Mouse (Mus musculus) megakaryocyte progenitor cell, adult 5-6 weeks (primary cell): ENCODE results near the gene Fam234b. TPM values are rescaled to one million over a fixed set of nuclear protein-coding genes. Genes with fewer than 3 reads are reported as not detected.

Experiments
- ATAC-seq: replicated peaks from 2 replicates; pipeline ENCODE4 v1.8.0; 2016; ENCODE audit warnings: mild to moderate bottlenecking, moderate TSS enrichment, inconsistent platforms; ENCODE audit not compliant: poor library complexity
- total RNA-seq, 2 experiments: library from RNA; stranded (forward) in 1 of 2; stranded (reverse) in 1 of 2; fragments of 157-497, 149-512 nt in 1 of 2; fragments of 200-1000 nt in 1 of 2; gene quantifications; 2 replicates each; pipeline versions ENCODE4 v1.2.3 to v1.2.4; 2015 to 2017

The Fam234b gene
- total RNA-seq, 2 experiments from 2014 or later = 5.4 to 6.5 TPM

DNA sequence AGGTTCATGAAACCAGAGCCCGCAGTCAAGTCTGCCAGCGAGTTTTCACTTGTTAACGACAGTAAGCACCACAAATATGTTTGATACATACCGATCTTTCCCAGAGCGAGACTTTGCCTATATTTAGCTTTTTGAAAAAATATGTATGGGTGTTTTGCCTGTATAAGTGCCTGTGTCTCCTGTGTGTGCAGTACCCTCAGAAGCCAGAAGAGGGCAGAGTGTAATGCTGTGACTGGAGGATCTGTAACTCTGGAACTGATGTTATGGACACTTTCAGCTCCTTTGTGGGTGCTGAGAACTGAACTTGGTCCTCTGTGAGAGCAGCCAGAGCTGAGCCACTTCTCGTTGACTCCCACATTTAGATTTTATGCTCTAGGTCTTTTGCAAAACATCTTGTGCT lies 66.4 kb downstream of the Fam234b start:
- ATAC-seq = no peak

DNA sequence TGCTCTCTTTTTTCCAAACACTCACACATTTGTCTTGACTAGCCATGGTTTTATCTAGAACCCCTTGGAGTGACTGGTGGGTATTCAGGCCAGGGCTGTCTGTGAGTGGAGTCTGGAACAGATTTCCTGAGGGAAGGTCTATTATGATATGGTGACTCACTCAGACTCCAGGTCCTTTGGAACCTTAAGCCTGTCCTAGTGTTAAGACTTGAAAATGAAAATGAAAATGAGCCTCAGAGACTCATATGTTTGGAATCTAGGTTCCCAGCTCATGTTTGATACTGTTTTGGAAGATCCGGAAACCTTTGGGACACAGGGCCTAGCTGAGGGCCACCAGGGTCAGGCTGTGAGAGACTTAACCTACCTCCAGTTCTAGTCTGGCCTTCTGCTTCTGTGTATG lies 68.3 kb downstream of the Fam234b start:
- ATAC-seq = no peak

DNA sequence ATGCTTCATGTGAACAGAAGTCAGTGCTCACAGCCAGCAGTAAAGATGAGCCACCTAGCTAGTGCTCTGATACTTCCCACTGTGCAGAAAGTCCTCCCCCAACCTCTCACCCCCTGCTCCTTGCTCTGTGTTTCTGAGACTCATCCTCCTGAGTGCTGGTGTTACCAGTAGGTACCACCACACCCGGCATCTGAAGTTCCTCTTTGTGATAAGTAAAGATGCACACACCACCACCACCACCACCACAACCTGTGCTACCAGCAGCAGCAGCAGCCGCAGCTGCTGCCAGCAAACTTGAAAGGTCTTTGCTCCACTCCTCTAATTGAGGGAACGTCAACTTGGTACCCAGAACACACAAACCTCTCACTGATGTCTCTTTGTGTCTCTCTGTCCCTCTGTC lies 69.4 kb downstream of the Fam234b start:
- peak; percentile 54; the same call in 1 of the 2 replicates for ATAC-seq

DNA sequence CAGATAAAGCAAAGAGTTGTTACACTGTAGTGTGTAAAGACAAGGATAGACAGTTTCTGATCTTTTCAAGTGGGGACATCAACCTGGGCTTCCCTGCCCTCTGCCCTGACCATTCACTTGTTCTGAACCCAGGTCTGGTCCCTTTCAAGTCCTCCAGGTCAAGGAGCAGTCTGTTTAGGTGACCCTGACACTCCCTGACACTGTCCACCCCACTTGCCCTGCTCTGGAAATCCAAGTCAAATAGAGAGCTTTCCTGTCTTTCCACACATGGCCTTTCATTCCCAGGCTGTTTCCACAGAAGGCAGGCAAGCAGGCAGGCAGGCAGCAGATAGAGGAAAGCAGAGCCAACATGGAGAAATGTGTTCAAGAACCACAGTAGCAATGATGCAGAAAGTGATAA lies 70.6 kb downstream of the Fam234b start:
- no peak for ATAC-seq

DNA sequence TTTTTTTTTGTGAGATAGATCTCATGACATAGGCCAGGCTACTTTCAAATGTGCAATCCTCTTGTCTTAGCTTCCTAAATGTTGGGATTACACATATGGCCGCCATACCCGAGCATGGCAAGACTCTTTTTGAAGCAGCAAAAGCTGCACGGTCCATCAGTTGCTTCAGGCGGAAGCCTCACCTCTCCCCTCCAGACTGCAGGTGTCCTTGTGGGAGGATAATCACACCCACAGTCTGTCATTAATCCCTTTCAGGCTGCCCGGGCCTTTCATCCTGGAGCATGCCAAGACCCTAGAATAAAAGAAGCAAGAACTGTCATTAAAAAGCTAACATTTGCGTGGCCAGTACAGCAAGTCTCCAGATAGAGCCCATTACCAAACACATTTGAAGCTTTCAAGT lies 71.8 kb downstream of the Fam234b start:
- ATAC-seq = no peak

DNA sequence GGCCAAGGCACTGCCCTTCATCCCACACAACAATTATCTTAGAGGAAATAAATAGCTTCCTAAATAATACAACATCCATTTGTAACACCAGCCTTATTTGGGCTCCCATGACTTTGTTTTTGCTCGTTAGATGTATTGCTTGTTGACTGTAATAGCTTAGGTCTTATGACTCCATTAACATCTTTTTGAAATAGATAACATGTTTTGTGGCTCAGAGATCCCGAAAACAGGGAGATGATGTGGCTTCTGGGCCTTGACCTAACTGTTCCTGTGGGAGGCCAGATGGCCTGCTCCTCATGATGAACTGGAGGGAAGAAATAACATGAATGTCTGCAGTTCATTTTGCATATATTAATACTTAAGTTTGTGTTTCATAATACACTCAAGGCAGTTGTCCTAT lies 74.0 kb downstream of the Fam234b start:
- ATAC-seq = no peak

DNA sequence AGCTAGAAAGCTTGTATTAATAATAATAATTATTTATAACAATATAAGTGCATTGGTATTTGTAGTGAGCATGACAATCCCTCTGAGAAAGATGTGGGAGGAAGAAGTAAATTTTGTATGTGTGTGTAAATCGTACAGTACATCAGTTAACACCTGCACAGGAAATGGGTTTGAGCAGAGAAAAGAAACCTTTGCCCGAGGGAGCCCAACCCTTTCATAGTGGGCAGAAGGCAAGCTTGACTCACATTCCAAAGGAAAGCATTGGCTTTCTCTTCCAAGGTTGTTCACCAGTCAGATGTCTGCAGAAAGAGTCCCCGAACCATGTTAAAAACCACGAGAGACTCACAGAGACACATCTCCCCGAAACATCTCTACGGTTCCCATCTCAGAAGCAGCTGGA lies 75.3 kb downstream of the Fam234b start:
- ATAC-seq = no peak

DNA sequence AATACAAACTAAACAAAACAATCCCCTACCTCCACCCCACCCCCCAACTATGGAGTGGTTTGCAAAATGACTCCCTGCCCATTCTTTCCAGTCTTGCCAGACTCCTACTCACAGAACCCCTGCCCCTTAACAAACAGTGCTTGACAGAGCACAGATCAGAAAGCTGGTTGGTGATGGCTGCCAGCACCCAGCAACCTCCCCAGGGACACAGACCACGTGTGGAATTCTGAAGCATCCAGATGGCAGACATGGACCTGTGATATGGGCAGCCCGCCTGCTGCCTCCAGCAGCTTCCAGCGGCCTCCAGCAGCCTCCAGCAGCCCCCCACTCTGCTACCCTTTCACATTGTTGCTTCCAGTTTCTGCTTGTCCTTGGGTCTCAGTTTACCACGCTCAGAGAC lies 77.5 kb downstream of the Fam234b start:
- no peak for ATAC-seq

DNA sequence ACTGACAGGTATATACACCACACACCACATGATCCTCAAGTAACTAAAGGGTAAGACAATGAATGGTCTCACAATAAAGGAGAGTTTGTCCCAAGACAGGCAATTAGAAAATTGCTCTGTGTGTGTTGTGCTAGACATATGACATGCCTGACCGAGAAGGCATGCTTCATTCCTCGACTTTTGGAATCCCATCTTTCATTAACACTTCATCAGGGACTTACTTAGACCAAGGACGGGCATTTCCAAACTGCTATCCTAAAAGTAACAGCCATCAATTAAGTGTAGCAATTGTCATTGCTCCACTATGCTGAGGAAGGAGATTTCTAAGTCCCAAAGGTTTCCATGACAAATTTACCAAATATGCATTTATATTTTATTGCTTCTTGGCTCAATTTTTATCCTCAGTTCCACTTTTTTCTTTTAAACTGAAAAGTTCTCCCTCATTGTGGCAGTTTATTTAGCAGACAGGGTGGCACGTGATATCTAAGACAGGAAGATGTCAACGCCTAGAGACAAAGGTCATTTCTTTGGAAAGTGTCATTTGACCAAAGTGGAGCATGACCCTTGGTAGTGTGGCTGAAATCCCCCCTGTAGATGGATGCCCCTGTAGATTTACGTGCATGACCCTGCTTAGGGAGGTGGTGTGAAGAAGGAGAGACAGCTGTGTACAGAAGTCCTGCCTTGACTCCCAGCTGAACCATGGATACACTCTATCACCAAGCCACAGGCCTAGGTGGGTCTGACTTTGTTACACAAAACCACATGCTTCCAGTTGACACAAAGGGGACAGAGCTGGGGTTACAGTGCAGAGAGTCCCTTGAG lies 78.9 kb downstream of the Fam234b start:
- ATAC-seq = no peak

DNA sequence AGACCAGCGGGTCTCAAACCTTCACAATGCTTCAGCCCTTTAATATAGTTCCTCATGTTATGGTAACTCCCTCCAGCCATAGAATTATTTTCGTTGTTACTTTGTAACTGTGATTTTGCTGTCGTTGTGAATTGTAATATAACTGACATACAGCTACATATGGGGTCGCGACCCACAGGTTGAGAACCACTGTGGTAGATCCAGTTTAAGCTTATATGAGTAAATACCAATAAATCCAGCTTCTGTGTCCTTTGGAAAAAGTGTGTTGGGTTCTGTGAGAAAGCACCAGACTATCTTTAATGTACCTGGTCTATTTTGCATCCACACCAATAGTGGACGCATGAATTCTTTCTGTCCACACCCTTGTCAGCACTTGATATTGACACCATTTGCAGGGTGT lies 80.5 kb downstream of the Fam234b start:
- ATAC-seq = no peak

DNA sequence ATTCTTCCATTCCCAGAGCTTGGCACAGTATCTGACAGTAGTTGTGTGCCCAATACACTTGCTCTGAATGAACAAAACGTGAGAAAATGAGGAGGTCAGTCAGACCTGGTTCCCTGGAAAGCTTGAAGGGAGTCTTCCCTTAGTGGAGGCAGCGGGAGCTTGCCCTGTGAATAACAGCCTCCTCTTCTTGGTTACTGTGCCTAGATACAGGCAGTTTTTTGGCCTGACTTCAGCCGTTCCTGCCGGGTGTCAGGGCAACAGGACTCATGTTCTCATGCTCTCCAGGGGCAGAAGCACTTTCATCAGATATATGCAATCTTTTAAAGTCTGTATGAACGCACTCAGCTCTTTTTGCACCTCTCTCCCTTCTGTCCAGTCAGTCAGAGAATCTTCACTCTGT lies 81.5 kb downstream of the Fam234b start:
- no peak for ATAC-seq

DNA sequence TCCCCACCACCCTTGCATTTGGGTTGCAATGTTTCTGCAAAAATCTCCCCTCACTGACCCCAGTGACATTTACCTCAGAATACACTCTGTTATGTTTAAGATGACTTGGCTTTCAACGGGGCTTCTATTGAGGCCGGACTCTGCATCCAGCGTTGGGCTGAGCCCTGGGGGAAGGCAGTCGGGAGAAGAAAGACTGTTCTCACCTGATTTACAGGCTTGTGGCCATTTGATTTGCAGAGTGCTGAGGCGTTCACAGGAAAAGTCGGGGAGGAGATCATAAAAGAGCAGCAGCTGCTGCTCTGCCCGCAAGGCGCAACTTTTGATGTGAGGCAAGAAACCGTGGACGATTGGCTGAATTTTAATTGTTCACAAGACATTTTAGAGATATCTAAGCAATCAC lies 82.1 kb downstream of the Fam234b start:
- ATAC-seq = no peak

DNA sequence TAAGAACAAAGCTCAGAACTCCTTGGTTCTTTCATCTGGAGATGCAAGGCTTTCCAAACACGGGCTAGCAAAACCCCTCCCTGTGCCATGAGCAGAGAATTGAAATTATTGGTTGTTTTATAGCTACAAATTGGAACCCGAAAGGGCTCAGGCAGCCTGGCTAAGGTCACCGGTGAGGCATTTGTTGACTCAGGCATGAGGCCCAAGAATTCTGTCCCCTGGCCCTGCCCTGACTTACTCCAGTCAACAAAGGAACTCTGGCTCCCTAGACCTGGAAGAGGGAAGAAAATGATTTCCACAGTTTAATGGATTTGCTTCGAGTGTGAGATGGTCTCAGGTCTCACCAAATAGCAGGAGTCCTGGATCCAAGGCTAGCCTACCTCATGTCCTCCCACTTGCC lies 94.6 kb downstream of the Fam234b start:
- ATAC-seq = no peak

DNA sequence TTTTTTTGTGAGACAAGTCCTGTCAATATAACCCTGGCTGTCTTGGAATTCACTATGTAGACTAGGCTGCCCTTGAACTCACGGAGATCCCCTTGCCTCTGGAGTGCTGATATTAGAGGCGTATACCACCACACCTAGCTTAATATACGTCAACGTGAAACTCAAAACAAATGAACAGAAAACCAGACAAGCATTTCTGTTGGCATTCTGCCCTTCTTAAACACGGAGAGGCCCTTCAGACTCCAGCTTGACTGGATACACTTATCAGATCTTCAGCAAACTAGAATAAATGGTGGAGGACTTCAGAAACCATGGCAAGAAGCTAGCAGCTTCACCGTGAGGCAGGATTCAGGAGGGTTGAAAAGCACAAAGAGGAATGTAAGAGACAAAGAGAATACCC lies 96.4 kb downstream of the Fam234b start:
- ATAC-seq = no peak

Other genes with a start within 250 kb of the Fam234b start
- 0.05 TPM in 1 of 2 replicates, not detected in the other for gene Apold1, start 216.3 kb upstream of the Fam234b start, total RNA-seq (2015)
- gene Apold1, start 216.3 kb upstream of the Fam234b start, total RNA-seq (2017) = 0.10 TPM in 1 of 2 replicates, not detected in the other
- gene Ddx47, start 186.4 kb upstream of the Fam234b start, total RNA-seq (2015) = 52.4 and 69.7 TPM in 2 replicates
- 95.0 and 96.0 TPM in 2 replicates for gene Ddx47, start 186.4 kb upstream of the Fam234b start, total RNA-seq (2017)
- gene Gprc5a, start 132.3 kb upstream of the Fam234b start, total RNA-seq (2015) = not detected in 2 replicates
- gene Gprc5a, start 132.3 kb upstream of the Fam234b start, total RNA-seq (2017) = not detected in 2 replicates
- gene Gprc5d, start 79.7 kb upstream of the Fam234b start, total RNA-seq (2015) = not detected in 2 replicates
- not detected in 2 replicates for gene Gprc5d, start 79.7 kb upstream of the Fam234b start, total RNA-seq (2017)
- 12.9 and 15.0 TPM in 2 replicates for gene Hebp1, start within 50 bp of the Fam234b start, total RNA-seq (2015)
- gene Hebp1, start within 50 bp of the Fam234b start, total RNA-seq (2017) = 20.0 and 21.2 TPM in 2 replicates
- gene Gsg1, start 56.4 kb downstream of the Fam234b start, total RNA-seq (2015) = not detected in 2 replicates
- gene Gsg1, start 56.4 kb downstream of the Fam234b start, total RNA-seq (2017) = not detected in 2 replicates
- gene Pbp2, start 112.4 kb downstream of the Fam234b start, total RNA-seq (2015) = not detected in 2 replicates
- not detected in 2 replicates for gene Pbp2, start 112.4 kb downstream of the Fam234b start, total RNA-seq (2017)
- 0.64 and 0.74 TPM in 2 replicates for gene Emp1, start 164.6 kb downstream of the Fam234b start, total RNA-seq (2015)
- 0.75 and 1.1 TPM in 2 replicates for gene Emp1, start 164.6 kb downstream of the Fam234b start, total RNA-seq (2017)